Mouse (Mus musculus): ENCODE data around the gene Gm21988. TPM values are rescaled to one million over a fixed set of nuclear protein-coding genes. Genes with fewer than 3 reads are reported as not detected.

Gm21988 gene
- polyA plus RNA-seq, 1 experiment from 2014 or later = 9.9 TPM

DNA sequence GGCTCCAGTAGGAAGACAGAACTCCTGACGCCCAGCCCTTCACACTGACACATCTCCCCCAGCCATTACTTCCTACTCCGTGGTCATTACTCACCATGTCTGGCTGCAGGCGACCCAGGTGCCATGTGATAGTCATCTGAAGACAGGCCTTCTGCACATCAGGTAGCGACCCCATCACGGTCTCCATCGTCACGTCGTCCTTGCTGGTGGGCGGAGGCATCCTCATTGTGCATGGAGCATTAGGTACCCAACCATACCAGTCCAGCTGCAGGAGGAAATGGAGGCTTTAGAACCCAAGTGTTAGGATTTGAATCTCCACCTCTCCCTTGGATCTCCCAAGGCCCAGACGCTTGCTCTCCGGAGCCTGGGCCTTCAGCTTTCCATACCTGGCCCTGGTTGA is 3.0 kb upstream of the Gm21988 start:
- Histone ChIP-seq H3K9me3 (ENCODE audit: control insufficient read depth, low read length) (no peaks in the 10 kb centered on the region), H3K9ac (ENCODE audit: low read depth, low read length) (no peak overlapping the region), H3K4me1 (ENCODE audit: control insufficient read depth, insufficient read depth, low read length) (peaks cover 9% of the 10 kb centered on the region; the same call in 1 of the 2 replicates), H3K27ac (ENCODE audit: low read length) (no peak overlapping the region), H3K4me3 (ENCODE audit: low read length) (no peak overlapping the region), H3K36me3 (ENCODE audit: control insufficient read depth, insufficient read depth, low read length) (no peaks in the 10 kb centered on the region), H3K4me2 (ENCODE audit: low read depth, low read length) (no peak overlapping the region), H3K27me3 (replicated peaks; ENCODE audit: control insufficient read depth, insufficient read depth, low read length) (no peaks in the 10 kb centered on the region)
- ATAC-seq = no peak
- 69% methylated on average over 11 of the region's 11 CpGs for WGBS

DNA sequence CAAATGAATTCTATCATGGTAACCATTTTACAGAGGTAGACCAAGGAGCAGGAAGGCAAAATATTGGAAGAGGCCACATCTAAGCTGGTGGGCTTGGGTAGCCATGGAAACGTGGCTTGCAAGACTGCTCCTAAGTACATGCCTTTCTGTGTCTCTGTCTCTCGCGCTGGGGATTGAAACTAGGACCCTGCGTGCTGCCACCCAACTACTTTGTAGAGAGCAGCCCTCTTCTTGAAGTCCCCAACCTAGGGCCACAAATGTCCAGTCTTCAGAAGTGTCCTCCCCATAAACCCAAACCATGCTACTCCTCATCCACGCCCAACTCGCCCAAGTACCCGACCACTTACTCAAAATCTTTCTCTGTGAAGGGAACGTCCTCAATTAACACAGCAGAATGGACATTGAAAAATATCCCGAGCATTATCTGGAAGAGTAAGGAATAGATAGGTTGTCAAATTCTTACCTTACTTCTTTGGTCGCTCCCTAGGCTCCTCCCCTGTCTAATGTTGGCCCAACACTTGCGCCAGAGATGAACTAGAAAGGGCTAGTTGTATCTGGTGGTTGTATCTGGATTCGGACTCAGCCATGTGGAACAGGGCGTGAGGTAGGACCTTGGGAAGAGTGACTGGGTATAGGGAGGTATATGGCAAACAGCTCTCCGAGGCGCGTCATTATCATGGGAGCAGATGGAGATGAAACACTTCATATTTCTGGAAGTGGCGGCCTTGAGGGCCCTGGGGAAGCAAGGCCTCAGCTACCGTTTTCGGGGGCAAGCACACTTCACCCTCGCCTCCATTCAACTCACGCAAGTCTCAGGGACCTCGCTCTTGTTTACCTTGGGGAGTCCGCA is 814 bp downstream of the Gm21988 start:
- no peaks in the 10 kb centered on the region for H3K9me3 ChIP-seq (ENCODE audit: control insufficient read depth, low read length)
- H3K4me3 ChIP-seq (ENCODE audit: low read length) = peak overlapping the region; percentile 97
- 10% methylated on average over 23 of the region's 23 CpGs for WGBS
- H3K4me2 ChIP-seq (ENCODE audit: low read depth, low read length) = peak overlapping the region; percentile 80
- H3K27me3 ChIP-seq (replicated peaks; ENCODE audit: control insufficient read depth, insufficient read depth, low read length) = no peaks in the 10 kb centered on the region
- H3K4me1 ChIP-seq (ENCODE audit: control insufficient read depth, insufficient read depth, low read length) = peaks cover 21% of the 10 kb centered on the region
- peaks cover 7% of the 10 kb centered on the region; the same call in 1 of the 2 replicates for H3K36me3 ChIP-seq (ENCODE audit: control insufficient read depth, insufficient read depth, low read length)
- H3K27ac ChIP-seq (ENCODE audit: low read length) = peak overlapping the region; percentile 91
- H3K9ac ChIP-seq (ENCODE audit: low read depth, low read length) = peak overlapping the region; percentile 95
- ATAC-seq = no peak

DNA sequence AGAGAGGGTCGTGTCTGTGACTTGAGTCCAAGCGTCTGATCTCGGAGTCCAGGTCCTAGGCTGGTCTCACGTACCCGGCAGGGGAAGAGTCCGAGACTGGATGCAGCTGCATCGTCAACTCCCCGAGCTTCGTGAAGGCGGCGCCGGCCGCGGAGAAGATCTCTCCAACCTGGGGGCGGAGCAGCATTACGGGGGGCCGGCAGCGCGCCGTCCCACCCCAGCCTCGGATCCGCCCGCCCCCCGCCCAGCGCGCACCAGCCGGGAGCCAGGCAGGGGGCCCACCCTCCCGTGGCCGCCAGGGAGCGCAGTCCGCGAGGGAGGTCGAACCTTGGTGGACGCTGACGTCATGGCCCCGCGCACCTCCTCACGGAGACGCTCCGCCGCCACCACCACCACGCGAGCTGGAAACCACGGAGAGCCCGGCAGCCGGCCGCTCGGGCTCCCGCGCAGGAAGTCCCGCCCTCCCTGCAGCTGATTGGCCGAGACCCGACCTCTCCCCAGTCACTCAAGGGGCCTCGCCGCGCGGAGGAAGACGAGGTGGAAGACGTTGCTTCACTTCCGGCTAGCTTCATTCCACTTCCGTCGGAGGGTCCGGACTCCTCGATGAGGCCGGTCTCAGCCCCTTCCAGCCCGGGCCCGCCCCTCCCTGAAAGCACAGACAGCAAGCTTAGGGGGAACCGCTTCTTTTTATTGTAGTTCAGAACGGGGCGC is 2.0 kb downstream of the Gm21988 start, which contains the start of gene 0610010K14Rik:
TSS of gene 0610010K14Rik (minus strand) at position 458 of the 711 bp plus-strand sequence.
- Histone ChIP-seq H3K4me1 (ENCODE audit: control insufficient read depth, insufficient read depth, low read length) (peaks cover 24% of the 10 kb centered on the region), H3K4me2 (ENCODE audit: low read depth, low read length) (peak within 1 kb of the TSS; percentile 80), H3K9me3 (ENCODE audit: control insufficient read depth, low read length) (no peaks in the 10 kb centered on the region), H3K4me3 (ENCODE audit: low read length) (peak within 1 kb of the TSS; percentile 97), H3K36me3 (ENCODE audit: control insufficient read depth, insufficient read depth, low read length) (peaks cover 7% of the 10 kb centered on the region; the same call in 1 of the 2 replicates), H3K27me3 (replicated peaks; ENCODE audit: control insufficient read depth, insufficient read depth, low read length) (no peaks in the 10 kb centered on the region), H3K27ac (ENCODE audit: low read length) (peak within 1 kb of the TSS; percentile 91), H3K9ac (ENCODE audit: low read depth, low read length) (peak within 1 kb of the TSS; percentile 95)
- WGBS = under 1% methylated on average over 70 of the region's 70 CpGs
- ATAC-seq = peak; percentile 95

DNA sequence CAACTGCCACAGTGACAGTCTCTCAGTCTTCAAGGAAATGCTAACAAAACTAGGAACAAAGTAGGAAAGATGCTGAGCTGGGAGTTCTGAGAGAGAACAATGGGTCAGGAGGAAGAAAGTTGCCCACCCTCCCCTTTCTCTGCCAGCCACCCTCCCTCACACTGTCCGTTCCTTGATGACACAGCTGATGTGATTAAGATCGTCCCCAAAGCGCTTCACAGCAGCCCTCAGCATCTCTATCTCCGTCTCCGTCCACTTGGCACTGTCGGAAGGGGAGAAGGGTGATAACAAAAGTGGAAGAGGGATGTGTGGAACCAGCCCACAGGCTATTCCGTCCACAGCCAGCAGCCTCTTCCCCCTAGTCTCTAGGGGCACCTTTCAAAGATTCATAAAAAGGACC is 2.9 kb downstream of the Gm21988 start:
- H3K27me3 ChIP-seq (replicated peaks; ENCODE audit: control insufficient read depth, insufficient read depth, low read length) = no peaks in the 10 kb centered on the region
- H3K9ac ChIP-seq (ENCODE audit: low read depth, low read length) = peak overlapping the region; percentile 95
- 31% methylated on average over 7 of the region's 7 CpGs for WGBS
- H3K9me3 ChIP-seq (ENCODE audit: control insufficient read depth, low read length) = no peaks in the 10 kb centered on the region
- H3K27ac ChIP-seq (ENCODE audit: low read length) = peak overlapping the region; percentile 91
- H3K4me3 ChIP-seq (ENCODE audit: low read length) = peak overlapping the region; percentile 97
- peaks cover 27% of the 10 kb centered on the region for H3K4me1 ChIP-seq (ENCODE audit: control insufficient read depth, insufficient read depth, low read length)
- ATAC-seq = no peak
- H3K36me3 ChIP-seq (ENCODE audit: control insufficient read depth, insufficient read depth, low read length) = peaks cover 7% of the 10 kb centered on the region; the same call in 1 of the 2 replicates
- H3K4me2 ChIP-seq (ENCODE audit: low read depth, low read length) = peak overlapping the region; percentile 80

GRCm38 (mm10) chr11:70235254-70235900 is 4.3 kb downstream of the Gm21988 start:
- Histone ChIP-seq H3K36me3 (ENCODE audit: control insufficient read depth, insufficient read depth, low read length) (peaks cover 7% of the 10 kb centered on the region; the same call in 1 of the 2 replicates), H3K4me1 (ENCODE audit: control insufficient read depth, insufficient read depth, low read length) (peaks cover 22% of the 10 kb centered on the region), H3K27ac (ENCODE audit: low read length) (no peak overlapping the region), H3K9ac (ENCODE audit: low read depth, low read length) (no peak overlapping the region), H3K4me2 (ENCODE audit: low read depth, low read length) (no peak overlapping the region), H3K27me3 (replicated peaks; ENCODE audit: control insufficient read depth, insufficient read depth, low read length) (no peaks in the 10 kb centered on the region), H3K4me3 (ENCODE audit: low read length) (no peak overlapping the region), H3K9me3 (ENCODE audit: control insufficient read depth, low read length) (no peaks in the 10 kb centered on the region)
- WGBS = 85% methylated on average over 12 of the region's 12 CpGs
- no peak for ATAC-seq

GRCm38 (mm10) chr11:70234497-70234896 is 5.1 kb downstream of the Gm21988 start:
- peaks cover 7% of the 10 kb centered on the region; the same call in 1 of the 2 replicates for H3K36me3 ChIP-seq (ENCODE audit: control insufficient read depth, insufficient read depth, low read length)
- H3K9ac ChIP-seq (ENCODE audit: low read depth, low read length) = no peak overlapping the region
- 90% methylated on average over 8 of the region's 8 CpGs for whole genome bisulfite sequencing
- H3K27me3 ChIP-seq (replicated peaks; ENCODE audit: control insufficient read depth, insufficient read depth, low read length) = peaks cover 5% of the 10 kb centered on the region; the same call in 1 of the 2 replicates
- no peak for ATAC-seq
- no peak overlapping the region for H3K4me2 ChIP-seq (ENCODE audit: low read depth, low read length)
- H3K4me3 ChIP-seq (ENCODE audit: low read length) = no peak overlapping the region
- no peak overlapping the region for H3K27ac ChIP-seq (ENCODE audit: low read length)
- peaks cover 26% of the 10 kb centered on the region for H3K4me1 ChIP-seq (ENCODE audit: control insufficient read depth, insufficient read depth, low read length)
- H3K9me3 ChIP-seq (ENCODE audit: control insufficient read depth, low read length) = no peaks in the 10 kb centered on the region

DNA sequence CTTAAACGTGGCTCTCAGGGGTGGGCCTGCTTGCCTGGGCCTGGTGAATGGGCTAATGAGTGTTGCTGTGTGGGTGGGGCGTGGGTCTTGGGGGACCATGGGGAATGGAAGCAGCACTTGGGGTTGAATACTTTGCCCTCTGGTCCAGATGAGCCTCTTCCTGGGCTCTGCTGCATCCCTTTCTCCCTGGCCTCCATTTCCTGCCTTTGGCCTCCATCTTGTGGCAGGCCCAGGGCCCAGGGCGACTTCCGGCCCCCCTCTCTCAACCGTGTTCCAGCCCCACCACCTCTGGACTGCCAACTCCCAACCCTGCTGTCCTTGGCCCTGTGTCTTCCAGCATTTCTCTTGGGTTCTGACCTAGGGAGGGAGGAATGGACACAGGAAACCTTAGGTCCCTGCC is 5.6 kb downstream of the Gm21988 start:
- Histone ChIP-seq H3K27ac (ENCODE audit: low read length) (no peak overlapping the region), H3K36me3 (ENCODE audit: control insufficient read depth, insufficient read depth, low read length) (peaks cover 7% of the 10 kb centered on the region; the same call in 1 of the 2 replicates), H3K9me3 (ENCODE audit: control insufficient read depth, low read length) (no peaks in the 10 kb centered on the region), H3K4me3 (ENCODE audit: low read length) (no peak overlapping the region), H3K9ac (ENCODE audit: low read depth, low read length) (no peak overlapping the region), H3K4me2 (ENCODE audit: low read depth, low read length) (no peak overlapping the region), H3K27me3 (replicated peaks; ENCODE audit: control insufficient read depth, insufficient read depth, low read length) (peaks cover 7% of the 10 kb centered on the region; the same call in 1 of the 2 replicates), H3K4me1 (ENCODE audit: control insufficient read depth, insufficient read depth, low read length) (peaks cover 31% of the 10 kb centered on the region)
- WGBS = 67% methylated on average over 5 of the region's 5 CpGs
- no peak for ATAC-seq

DNA sequence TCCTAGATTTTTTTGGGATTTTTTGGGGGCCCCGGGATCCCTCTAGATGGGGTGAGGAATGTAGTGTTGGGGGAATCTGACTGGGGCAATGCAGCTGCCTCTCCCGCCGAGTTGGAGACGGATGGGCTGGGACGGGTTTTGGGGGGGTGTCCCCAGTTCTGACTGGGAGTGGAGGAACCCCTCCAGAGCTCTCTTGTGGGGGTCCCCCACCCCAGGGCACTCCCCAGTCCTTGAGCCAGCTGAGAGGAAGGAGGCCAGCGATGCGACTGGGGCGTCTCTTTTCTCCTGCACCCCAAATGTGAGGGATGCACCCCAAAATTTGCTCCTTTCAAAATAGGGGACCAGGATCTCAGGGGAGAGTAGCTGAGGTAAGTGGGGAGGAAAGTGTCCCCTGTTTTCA is 6.6 kb downstream of the Gm21988 start:
- Histone ChIP-seq H3K36me3 (ENCODE audit: control insufficient read depth, insufficient read depth, low read length) (peaks cover 7% of the 10 kb centered on the region; the same call in 1 of the 2 replicates), H3K4me3 (ENCODE audit: low read length) (peak overlapping the region; percentile 44), H3K27me3 (replicated peaks; ENCODE audit: control insufficient read depth, insufficient read depth, low read length) (peaks cover 7% of the 10 kb centered on the region; the same call in 1 of the 2 replicates), H3K4me1 (ENCODE audit: control insufficient read depth, insufficient read depth, low read length) (peaks cover 33% of the 10 kb centered on the region), H3K9ac (ENCODE audit: low read depth, low read length) (peak overlapping the region; percentile 66), H3K27ac (ENCODE audit: low read length) (no peak overlapping the region), H3K9me3 (ENCODE audit: control insufficient read depth, low read length) (no peaks in the 10 kb centered on the region), H3K4me2 (ENCODE audit: low read depth, low read length) (peak overlapping the region; percentile 58)
- no peak for ATAC-seq
- 36% methylated on average over 8 of the region's 8 CpGs for WGBS

- peaks cover 7% of the 10 kb centered on the region; the same call in 1 of the 2 replicates for H3K36me3 ChIP-seq (ENCODE audit: control insufficient read depth, insufficient read depth, low read length)
- 14% methylated on average over 9 of the region's 10 CpGs for WGBS
- H3K9ac ChIP-seq (ENCODE audit: low read depth, low read length) = peak overlapping the region; percentile 66
- H3K27me3 ChIP-seq (replicated peaks; ENCODE audit: control insufficient read depth, insufficient read depth, low read length) = peaks cover 11% of the 10 kb centered on the region; the same call in 1 of the 2 replicates
- ATAC-seq = no peak
- H3K4me3 ChIP-seq (ENCODE audit: low read length) = peak overlapping the region; percentile 44
- no peak overlapping the region for H3K27ac ChIP-seq (ENCODE audit: low read length)
- H3K9me3 ChIP-seq (ENCODE audit: control insufficient read depth, low read length) = no peaks in the 10 kb centered on the region
- peaks cover 38% of the 10 kb centered on the region for H3K4me1 ChIP-seq (ENCODE audit: control insufficient read depth, insufficient read depth, low read length)
- peak overlapping the region; percentile 58 for H3K4me2 ChIP-seq (ENCODE audit: low read depth, low read length)
Observed at GRCm38 (mm10) chr11:70232546-70232945, 7.1 kb downstream of the Gm21988 start.
